Mouse (Mus musculus): Measurements from ENCODE around the gene Spata2. TPM values are rescaled to one million over a fixed set of nuclear protein-coding genes. Genes with fewer than 3 reads are reported as not detected.

The Spata2 gene
- total RNA-seq (2021) = 10 to 100 TPM; 39.8 to 43.3 TPM
- long read RNA-seq, experiment 1, full-length matches to known transcripts = 5 of 13 reads
- long read RNA-seq, experiment 1, partial matches to known transcripts = 0 of 13 reads
- long read RNA-seq, experiment 1, other reads (novel, unspliced or antisense) = 8 of 13 reads
- long read RNA-seq, experiment 2, full-length matches to known transcripts = 5 of 6 reads
- long read RNA-seq, experiment 2, partial matches to known transcripts = 0 of 6 reads
- long read RNA-seq, experiment 2, other reads (novel, unspliced or antisense) = 1 of 6 reads

DNA sequence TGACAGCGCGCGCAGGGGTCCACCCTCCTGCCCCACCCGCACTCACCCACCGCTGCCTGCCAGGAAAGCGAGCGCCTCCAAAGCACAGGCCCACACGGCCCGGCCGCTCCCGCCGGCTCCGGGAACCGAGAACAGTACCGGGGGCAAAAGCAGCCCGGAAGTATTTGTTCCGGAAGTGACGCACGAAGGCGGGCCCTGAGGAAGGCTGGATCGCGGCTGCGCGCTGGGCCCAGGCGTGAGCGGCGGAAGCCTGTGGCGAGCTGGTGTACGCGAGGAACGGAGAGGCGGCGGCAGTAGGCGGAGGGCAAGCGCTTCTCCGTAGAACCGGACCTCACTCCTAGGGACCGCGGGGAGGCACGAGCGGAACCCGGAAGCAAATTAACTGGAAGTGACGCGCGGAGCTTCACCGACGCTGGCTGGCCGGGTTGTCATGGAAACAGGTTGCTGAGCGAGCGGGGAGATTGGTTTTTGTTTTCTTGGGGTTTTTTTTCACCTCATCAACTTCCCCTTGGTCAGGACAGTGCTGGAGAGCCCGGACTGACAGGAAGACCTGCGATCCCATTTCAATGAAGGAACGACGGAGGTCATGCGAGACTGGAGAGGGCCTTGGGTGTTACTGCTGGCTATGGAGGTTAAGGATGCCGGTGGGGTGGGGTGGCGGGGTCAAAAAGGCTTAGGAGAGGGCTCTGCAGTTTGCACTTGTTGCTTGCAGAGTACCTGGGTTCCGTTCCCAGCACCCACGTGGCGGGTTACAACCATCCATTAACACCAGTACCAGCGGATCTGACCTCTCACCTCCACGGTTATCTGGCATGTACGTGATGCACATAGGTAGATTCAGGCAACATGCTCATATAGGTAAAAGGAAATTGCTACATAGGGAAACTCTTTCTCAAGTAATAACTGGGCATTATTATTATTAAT is at the start of gene Spata2:
Gene Spata2 (minus strand): TSS at position 175 of the 924 bp plus-strand sequence.
- DNase-seq = peak; percentile 95

DNA sequence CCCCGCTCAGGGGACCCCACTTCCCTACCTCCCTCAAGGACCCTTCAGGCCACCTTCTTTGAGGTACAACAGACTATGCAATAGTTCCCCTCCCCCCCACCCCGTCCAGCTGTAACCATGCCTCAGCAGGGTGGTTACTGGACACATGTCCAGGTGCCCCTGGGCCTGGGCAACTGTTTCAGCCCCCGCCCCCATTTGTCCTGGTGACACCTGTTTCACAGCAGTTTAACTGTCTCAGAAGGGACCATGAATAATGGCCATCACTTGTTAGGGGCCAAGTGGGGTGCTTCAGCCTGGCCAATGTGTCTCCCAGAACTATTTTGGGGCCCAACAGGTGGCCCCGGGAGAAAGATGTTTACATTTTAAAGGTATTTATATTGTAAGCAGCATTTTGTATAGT is 49.7 kb upstream of the Spata2 start:
- no peak for DNase-seq

DNA sequence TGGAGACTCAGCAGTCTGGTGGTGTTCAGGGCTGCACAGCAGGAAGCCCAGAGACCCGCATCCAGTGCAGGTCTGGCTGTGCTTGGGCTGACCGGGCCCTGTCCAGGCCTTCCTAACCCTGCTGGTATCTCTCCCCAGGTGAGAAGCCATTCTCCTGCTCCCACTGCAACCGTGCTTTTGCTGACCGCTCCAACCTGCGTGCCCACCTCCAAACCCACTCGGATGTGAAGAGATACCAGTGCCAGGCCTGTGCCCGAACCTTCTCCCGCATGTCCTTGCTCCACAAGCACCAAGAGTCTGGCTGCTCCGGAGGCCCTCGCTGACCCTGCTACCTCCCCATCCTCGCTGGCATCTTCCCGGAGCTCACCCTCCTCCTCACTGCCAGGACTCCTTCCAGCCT is 49.1 kb upstream of the Spata2 start:
- no peak for DNase-seq

DNA sequence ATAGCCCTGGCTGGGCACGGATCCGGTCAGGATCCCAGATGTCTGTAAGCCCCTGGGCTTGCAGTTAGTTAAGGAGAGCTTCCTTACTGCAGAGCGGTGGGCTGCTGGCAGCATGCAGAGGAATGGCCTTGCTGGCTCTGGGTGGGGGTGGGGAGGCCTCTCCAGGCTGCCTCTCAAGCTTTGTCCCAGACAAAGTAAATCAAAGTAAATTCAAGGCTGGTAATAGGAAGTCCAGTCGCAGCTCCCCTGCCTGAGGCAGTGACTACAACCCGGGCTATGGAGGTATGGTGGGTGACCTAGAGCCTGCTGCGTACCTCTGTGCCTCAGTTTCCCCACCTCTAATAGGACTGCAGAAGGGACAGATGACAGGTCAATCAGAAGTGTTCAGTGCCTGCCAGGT is 48.6 kb upstream of the Spata2 start:
- no peak for DNase-seq

DNA sequence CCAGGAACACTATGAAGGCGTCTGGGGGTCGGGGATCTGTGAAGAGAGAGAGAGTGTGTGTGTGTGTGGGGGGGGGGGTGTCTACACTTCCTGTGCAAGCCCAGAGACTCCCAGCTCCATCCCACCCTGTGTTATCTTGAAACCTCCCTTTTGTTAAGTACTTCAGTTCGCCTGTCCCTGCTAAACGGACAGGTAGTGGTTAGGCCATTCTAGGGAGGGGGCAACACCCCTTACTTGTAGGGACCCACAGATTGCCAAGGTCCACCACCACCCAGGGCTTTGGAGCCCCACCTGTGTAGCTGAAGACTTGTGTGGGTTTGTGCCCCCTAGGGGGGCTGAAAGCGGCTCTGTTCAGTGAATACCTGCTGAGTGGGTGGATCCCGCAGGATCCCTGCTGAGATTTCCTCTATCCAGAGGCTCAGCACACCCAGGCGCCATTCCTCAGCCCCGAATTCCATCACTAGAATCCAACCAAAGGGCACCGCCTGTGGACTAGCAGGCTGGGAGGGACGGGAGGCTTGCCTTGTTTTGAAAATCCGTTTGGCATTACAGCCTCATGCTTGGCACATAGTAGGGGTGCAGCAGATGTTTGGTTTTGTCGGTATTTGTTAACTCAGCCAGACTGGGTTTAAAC is 47.9 kb upstream of the Spata2 start:
- no peak for DNase-seq

DNA sequence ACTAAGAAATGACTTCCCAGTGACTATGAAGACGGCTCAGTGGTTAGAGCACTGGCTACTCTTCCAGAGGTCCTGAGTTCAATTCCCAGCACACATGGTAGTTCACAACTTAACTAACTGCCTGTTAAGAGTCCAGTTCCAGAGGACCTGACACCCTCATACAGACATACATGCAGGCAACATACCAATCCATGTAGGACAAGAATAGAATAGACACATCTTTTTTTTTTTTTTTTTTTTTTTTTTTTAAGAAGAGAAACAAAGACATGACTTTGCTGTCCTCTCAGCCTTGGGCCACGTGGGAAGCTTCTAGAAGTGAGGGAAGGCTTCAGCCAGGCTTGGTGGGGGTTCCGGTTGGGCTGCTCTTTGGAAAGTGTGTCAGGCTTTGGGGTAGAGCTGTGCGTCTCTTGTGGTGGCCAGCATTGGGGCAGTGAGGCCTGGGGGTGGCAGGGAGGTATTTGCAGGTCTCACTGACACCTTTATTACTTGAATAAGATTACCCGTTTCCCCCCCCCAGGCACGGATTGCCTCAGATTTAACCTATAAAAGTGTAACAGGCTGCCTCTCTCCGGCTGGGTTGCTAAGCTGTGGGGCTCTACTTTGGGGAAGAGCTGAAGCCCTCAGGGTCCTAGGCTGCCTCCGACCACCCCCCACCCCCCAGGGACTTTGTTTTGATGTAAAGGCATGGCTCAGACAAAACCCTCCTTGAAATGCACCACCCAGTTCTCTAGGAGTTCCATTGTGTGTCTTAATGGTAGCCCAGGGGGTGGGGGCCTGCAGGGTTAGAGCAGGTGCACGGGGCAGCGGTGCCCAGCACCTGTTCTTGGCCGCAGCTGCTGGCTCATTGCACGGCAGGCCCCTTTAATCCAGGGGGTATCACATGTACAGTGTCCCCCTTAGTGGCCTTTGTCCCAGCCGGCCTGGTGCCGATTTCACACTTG is 47.1 kb upstream of the Spata2 start:
- DNase-seq = no peak

DNA sequence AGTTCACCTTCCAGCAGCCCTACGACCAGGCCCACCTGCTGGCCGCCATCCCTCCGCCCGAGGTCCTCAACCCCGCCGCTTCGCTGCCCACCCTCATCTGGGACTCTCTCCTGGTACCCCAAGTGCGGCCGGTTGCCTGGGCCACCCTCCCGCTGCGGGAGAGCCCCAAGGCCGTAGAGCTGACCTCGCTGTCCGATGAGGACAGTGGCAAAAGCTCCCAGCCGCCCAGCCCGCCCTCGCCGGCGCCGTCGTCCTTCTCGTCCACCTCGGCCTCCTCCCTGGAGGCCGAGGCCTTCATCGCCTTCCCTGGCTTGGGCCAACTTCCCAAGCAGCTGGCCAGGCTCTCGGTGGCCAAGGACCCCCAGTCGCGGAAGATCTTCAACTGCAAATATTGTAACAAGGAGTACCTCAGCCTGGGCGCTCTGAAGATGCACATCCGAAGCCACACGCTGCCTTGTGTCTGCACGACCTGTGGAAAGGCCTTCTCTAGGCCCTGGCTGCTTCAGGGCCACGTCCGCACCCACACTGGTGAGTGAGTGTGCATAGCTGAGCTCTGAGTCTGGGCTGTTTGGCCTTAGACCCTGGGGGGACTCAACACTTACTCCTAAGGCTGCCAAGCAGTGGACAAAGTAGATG is 46.1 kb upstream of the Spata2 start:
- peak; percentile 76 to 82 for DNase-seq

DNA sequence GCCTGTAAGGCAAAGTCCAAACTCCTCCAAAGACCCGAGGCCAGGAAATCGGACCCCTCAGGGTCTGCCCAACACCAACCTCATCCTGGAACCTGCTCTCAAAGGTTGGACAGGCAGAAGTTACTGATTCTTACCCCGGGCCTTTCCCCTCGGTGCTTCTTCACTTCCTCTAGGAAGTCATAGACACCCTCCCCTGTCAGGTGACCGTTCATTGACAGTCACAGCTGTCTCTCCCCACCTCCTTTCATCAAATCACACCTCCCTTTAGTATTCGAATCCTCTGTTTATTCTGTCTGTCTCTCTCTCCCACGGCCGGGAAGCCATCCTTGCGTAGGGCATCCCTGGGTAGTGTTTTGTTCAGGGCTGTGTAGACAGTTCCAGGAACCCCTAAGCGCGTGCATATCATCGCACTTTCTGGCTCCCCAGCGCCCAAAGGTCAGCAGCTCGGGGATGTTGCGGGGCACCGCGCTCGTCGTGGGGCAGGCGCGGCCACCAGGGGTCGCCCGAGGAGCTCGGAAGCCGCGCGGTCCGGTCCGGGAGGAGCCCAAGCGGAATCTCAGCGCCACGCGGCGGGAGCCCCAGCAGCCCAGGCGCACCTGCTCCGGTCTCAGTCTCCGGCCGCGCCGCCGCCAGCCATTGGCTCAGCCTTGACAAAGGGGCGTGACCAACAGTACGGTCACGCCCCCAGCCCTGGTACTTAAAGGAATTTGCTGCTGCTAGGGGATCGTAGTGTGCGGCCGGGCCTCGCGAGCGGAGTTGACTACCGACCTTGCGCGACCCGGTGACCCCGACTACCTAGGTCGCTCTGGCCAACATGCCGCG is 45.0 kb upstream of the Spata2 start, which contains the start of gene Snai1:
Gene Snai1 (plus strand): TSS at position 720 of the 822 bp plus-strand sequence.
- DNase-seq = peak; percentile 97 to 98

DNA sequence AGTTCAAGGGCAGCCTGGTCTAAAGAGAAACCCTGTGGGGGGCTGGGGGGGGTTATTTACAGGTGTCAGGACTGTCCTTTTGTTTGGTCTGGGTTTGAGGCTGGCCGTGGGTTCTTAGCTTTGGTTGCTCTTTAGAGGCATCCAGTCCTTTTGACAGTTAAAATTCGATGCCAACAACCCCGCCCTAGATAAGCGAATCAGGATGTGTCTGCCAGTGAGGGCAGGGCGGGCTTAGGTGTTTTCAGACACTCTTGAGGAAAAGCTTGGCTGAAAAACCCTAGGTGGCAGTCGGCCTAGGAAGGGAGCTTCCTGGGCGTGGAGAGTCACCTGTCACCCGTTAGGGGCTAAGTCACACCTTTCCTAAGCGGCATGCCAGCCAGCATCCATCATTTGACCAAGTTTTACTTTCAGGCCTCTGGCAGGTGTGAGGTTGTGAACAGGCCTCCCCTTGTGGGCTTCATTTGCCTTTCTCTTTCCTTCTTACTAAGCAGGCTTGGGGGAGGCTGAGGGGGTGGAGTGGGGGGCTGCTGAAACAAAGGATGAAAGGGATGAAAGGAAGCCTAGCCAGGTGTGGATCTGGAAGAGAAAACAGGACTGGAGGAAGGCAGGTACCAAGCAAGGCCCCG is 43.7 kb upstream of the Spata2 start:
- no peak for DNase-seq

DNA sequence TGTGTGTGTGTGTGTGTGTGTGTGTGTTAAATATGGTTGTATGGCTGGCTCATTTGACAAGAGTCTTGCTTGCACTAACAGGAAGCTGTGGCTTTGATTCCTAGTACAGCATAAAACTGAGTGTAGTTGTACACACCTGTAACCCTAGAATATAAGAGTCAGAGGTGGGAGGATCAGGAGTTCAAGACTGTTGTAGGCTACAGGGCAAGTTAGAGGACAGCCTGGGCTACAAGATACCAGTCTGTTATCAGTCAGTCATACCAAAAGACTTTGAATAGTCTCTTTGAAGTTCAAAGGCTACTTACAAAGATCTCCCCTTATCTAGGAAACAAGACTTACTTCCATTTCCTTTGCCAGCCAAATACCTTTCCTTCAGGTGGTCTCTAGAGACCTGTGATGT is 41.2 kb upstream of the Spata2 start:
- no peak for DNase-seq

DNA sequence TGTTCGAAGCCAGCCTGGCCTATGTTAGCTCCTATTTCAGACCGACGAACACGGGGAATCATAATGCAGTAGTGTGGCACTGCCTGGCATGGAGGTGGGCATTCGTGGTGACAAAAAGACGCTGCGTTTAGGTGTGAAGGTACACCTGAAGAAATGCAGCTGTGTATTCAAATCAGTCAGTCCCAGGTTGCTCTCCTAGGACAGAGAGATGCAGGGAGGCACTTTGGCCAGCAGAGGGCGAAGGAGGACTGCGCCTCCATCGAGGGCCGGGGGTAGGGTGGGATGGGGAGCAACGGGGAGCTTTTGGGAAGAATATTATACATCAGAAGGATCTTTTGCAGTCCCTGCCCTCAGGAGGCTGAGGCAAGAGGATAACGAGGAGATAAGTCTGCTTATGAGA is 39.4 kb upstream of the Spata2 start:
- DNase-seq = peak; percentile 57 to 69

DNA sequence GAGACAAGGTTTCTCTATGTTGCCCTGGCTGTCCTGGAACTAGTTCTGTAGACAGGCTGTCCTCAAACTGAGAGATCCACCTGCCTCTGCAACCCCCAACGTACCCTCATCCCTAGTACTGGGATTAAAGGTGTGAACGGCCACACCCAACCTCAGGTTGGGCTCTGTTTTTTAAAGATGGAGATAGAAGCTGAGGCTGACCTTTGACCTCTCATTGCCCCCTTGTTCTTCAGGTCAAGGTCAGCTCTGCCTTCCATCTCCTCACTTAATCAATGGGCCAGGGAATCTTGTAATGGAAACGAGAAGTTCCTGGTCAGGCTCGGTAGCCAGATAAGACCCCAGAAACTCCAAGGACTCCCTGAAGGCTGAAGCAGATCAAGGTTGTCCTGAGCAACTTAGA is 37.8 kb upstream of the Spata2 start:
- DNase-seq = no peak

DNA sequence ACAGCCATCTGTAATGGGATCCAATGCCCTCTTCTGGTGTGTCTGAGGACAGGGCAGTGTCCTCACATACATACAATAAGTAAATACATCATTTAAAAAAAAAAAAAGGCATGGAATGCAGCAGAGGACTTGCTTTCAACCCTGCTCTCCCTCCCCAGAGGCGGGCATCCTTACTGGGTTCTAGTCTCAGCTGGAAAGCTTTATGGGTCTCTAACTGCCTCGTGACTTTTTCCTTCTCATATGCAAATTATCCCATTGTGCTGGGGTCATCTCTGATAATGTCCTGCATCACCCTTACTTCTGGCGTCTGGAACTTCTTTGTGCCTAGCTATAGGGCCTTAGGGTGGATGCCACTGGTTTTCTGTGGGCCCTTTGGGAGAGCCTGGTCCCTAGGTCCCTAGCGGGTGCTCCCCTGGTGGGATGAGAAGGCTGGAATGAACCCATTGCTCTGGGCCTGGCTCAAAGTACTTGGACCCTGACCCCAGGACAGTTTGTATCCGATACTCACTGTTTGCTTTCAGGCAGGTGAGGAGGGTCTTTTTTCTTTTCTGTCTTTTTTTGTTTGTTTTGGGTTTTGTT is 37.3 kb upstream of the Spata2 start:
- no peak for DNase-seq

DNA sequence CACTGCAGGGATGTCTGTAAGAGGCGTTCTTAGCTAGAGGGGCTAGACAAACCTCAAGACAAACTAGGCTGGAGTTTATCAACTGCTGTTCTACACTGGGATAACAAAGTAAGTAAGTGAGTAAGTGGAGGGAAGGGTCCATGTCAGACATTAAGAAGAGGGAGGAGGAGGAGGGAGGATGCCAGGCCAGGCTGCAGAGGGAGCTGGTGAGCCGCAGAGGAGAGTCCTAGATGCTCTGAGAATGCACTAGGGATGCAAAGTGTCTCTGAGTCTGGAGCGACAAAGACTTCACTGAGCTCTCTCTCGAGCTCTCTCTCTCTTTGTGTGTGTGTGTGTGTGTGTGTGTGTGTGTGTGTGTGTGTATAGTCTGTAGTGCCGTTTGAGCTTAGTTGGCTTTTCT is 35.6 kb upstream of the Spata2 start:
- peak in 1 of 2 experiments; percentile 51 for DNase-seq

DNA sequence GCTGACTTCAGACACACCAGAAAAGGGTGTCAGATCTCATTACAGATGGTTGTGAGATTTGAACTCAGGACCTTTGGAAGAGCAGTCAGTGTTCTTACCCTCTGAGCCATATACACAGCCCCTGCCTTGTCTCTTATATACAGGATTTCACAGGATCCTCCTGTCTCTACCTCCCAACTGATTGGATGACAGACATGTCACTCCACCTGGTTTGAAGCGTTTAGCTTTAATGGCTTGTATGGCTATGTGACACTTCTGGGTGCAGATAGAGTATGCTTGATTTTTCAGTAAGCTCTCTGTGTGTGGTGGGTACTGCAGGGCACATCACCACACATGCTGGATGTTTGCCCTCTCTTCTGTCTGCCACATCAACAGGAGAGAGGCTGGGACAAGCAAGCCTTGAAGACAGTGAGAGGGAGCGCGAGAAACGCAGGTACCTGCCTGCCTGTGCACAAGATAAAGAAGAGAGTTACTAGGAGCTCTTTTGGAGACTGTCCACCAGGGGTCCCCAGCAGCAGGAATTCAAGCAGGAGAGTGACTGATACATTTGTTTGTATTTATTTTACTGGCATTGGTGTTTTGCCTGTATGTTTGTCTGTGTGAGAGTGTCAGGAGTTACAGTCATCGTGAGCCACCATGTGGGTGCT is 27.0 kb upstream of the Spata2 start:
- no peak for DNase-seq

DNA sequence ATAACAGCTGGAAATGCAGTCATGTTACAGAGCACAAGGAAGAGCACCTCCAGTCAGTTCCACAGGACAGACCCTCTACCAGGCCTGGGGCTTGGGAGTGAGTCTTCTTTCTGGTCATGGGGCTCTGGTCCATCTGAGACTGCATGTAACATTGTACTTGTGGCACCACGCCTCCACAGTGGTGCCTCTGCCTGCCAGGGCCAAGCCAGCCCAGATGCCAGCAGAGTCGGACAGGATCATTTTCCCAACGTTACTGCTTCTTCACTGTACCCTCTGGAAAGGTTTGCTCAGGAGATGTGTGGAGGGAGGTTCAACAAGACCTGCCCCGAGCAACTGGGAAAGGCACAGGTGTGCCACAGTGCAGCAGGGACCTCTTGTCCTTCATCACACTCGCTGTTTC is 23.0 kb upstream of the Spata2 start:
- DNase-seq = no peak

DNA sequence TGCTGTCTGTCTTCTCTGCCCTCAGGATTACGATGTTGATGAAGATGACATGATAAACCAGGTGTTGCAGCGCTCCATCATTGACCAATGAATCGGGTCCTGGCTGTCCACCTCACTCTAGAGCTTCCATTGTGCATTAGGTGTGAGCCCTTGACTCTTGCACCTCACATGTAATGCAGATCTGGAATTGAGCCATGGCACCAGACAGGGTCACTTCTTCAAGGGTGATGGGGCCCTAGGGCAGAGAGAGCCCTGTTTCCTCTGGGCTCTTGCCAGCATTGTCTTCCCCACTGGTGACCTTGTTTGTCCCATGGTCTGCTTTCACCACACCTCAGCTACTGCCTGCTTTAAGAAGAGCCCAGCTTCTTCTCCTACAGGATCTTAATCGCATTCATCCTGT is 22.0 kb upstream of the Spata2 start:
- DNase-seq = no peak

DNA sequence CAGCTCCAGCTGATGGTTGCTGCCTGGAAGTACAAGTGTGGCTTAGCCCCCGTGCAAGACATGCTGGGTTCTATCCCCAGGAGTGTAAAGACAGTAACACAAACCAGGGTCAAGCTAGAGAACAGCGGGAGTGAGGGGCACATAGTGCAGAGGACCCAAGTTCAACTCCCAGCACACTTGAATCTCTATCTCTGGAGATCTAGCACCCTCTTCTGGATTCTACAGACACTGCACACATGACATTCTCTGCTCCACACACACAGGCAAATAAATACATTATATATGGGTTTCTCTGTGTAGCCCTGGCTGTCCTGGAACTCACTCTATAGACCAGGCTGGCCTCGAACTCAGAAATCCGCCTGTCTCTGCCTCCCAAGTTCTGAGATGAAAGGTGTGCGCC is 20.3 kb upstream of the Spata2 start:
- no peak for DNase-seq

DNA sequence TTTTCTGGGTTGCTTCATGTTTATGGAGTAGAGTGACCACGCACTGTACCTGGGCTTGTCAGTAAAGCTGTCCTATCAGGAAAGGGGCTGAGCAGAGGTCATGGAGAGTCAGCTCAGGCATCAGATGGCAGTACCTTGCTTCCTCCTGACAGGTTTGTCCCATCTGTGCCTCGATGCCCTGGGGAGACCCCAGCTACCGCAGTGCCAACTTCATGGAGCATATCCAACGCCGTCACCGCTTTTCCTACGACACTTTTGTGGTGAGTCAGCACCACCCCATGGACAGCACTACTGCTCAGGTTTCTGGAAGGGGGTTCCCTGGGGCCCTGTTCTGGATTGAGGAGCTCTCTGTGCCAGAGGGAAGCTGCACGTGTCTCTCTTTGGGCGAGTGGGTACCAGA is 19.7 kb upstream of the Spata2 start:
- DNase-seq = no peak
